Mouse (Mus musculus) forebrain, embryonic 13.5 days (tissue): ENCODE data around the gene Pla2g4e. TPM values are rescaled to one million over a fixed set of nuclear protein-coding genes. Genes with fewer than 3 reads are reported as not detected.
A peak's percentile ranks its signal among the peaks of the same experiment; 100 is the strongest.

Source experiments
- ATAC-seq: fragments of 200-750 bp; cut with Nextera tagmentation; 2 replicates; pipeline ENCODE4 v1.8.0; 2017
- H3K27ac ChIP-seq: fragments of 300-500 bp; sonication (generic); 2 replicates; pipeline ENCODE4 v1.5.1; 2015; ENCODE audit warnings: inconsistent platforms, mild to moderate bottlenecking, moderate library complexity
- H3K27me3 ChIP-seq: fragments of 300-500 bp; sonication (generic); 2 replicates; pipeline ENCODE4 v1.6.1; 2015; ENCODE audit warnings: mild to moderate bottlenecking, inconsistent platforms
- H3K36me3 ChIP-seq: fragments of 300-500 bp; sonication (generic); 2 replicates; pipeline ENCODE4 v1.6.1; 2015; ENCODE audit warnings: mild to moderate bottlenecking, inconsistent platforms; ENCODE audit not compliant: poor library complexity, severe bottlenecking
- H3K4me1 ChIP-seq: fragments of 300-500 bp; sonication (generic); 2 replicates; pipeline ENCODE4 v1.6.1; 2015; ENCODE audit warnings: inconsistent platforms
- H3K4me2 ChIP-seq: fragments of 300-500 bp; sonication (generic); 2 replicates; pipeline ENCODE4 v1.6.1; 2015; ENCODE audit warnings: inconsistent platforms, mild to moderate bottlenecking, moderate library complexity
- H3K4me3 ChIP-seq: fragments of 300-500 bp; sonication (generic); 2 replicates; pipeline ENCODE4 v1.5.1; 2015; ENCODE audit warnings: mild to moderate bottlenecking, inconsistent platforms
- H3K9ac ChIP-seq: fragments of 300-500 bp; sonication (generic); 2 replicates; pipeline ENCODE4 v1.6.1; 2015; ENCODE audit warnings: mild to moderate bottlenecking, inconsistent platforms
- H3K9me3 ChIP-seq: fragments of 300-500 bp; sonication (generic); replicated peaks from 2 replicates; pipeline ENCODE4 v1.6.1; 2016; ENCODE audit warnings: inconsistent platforms
- WGBS: fragments of 180-500 bp; shearing (Covaris S2); methylation state at CpG from one replicate; pipeline ENCODE4 v1.1.7; 2015; 5-methylcytosine and 5-hydroxymethylcytosine counted together
- polyA plus RNA-seq: library from polyadenylated mRNA; unstranded; fragments of >200 nt; fragmentation: Nextera tagmentation; extraction: Ambion mirVana; gene quantifications from 2 replicates; pipeline ENCODE4 v1.2.1, GENCODE M21; 2015

The Pla2g4e gene
- polyA plus RNA-seq = 0.27 and 0.47 TPM in 2 replicates

DNA sequence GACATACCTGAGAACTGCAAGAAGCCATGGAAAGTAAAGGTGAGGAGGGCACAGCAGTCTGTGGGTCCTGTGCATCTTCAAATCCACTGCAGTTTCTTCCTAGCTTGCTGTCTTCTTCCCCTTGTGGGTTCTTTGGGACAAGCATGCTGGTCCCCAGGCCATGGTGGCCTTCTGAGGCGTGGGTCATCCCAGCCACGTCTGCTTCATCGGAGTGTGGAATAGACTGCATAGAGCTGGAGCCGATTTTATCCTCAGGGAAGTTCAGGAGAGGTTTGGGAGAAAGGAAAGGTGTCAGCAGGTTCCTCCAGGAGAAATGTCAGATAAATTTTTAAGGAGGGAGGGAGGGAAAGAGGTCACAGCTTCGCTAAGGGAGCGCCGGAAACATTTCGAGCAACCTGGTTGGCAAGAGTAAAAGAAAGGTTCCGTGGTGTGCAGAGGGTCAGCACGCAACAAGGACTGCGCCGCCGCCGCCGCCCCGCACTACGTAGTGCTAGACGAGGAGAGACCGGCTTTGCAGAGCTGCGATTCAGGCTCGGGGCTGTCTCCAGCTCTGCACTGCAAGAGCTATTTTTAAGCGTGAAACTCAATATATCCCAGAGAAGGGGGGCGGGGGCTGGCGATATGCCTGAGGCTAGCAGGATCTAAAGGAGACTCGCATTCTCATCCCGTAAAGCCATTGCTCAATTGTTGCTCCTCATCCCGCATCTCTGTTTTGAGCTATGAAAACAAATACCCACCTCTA is at the start of gene Pla2g4e:
TSS of gene Pla2g4e (minus strand) at position 657 of the 742 bp plus-strand sequence.
- peak within 1 kb of the TSS; percentile 65 for H3K9ac ChIP-seq
- peak within 1 kb of the TSS; percentile 49 for H3K4me3 ChIP-seq
- no peaks in the 10 kb centered on the region for H3K9me3 ChIP-seq
- H3K27me3 ChIP-seq = peaks cover 14% of the 10 kb centered on the region
- peaks cover 7% of the 10 kb centered on the region; the same call in 1 of the 2 replicates for H3K4me1 ChIP-seq
- WGBS = 3% methylated on average over 27 of the region's 27 CpGs
- H3K4me2 ChIP-seq = peak within 1 kb of the TSS; percentile 73
- peak; percentile 91 for ATAC-seq
- H3K27ac ChIP-seq = no peak within 1 kb of the TSS
- H3K36me3 ChIP-seq = no peaks in the 10 kb centered on the region

DNA sequence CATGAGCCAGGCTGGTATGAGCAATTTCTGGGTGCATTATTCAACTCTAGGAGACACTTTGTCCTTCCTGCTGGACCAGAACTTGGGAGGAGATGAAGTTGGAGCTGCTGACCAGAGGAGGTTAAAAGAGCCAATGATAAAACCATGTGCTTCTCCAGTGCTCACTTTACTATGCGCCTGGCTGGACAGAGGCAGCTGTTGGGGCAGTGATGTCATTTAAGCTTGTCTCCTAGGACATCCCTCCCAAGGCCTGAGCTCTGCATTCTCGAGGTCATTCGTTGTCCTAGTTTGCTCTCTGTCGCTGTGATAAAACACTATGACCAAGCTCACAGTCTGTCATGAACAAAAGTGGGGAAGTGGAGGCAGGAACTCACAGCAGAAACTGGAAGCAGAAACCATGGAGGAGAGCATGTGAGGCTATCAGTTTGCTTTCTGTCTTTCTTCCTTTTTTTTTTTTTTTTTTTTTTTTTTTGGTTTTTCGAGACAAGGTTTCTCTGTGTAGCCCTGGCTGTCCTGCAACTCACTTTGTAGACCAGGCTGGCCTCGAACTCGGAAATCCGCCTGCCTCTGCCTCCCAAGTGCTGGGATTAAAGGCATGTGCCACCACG is 46.4 kb upstream of the Pla2g4e start:
- no peak overlapping the region for H3K4me3 ChIP-seq
- 89% methylated on average over 8 of the region's 9 CpGs for WGBS
- H3K4me2 ChIP-seq = no peak overlapping the region
- H3K27ac ChIP-seq = no peak overlapping the region
- no peak overlapping the region for H3K9ac ChIP-seq
- no peaks in the 10 kb centered on the region for H3K9me3 ChIP-seq
- H3K4me1 ChIP-seq = no peaks in the 10 kb centered on the region
- ATAC-seq = no peak
- no peaks in the 10 kb centered on the region for H3K36me3 ChIP-seq
- no peaks in the 10 kb centered on the region for H3K27me3 ChIP-seq

DNA sequence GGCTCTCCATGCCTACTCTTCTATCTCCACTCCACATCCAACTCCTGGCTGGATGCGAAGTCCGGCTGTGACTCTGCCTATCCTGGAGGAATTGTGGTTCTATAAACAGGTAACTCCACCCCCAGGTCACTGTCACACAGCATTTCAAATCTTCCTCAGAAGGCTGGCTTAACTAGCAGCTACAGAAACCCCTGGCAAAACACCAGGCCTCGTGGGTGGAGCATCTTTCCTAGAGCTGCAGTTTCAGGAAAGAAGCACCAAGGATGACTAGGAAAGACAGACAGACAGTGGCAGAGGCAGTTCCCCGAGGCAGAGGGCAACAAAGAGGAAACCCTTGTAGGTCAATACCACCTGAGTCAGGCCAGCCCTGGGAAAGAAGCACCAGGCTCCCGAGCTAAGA is 43.9 kb upstream of the Pla2g4e start, which contains the start of gene Pla2g4d:
TSS of gene Pla2g4d (minus strand) at position 203 of the 400 bp plus-strand sequence.
- 73% methylated on average over 5 of the region's 5 CpGs for WGBS

DNA sequence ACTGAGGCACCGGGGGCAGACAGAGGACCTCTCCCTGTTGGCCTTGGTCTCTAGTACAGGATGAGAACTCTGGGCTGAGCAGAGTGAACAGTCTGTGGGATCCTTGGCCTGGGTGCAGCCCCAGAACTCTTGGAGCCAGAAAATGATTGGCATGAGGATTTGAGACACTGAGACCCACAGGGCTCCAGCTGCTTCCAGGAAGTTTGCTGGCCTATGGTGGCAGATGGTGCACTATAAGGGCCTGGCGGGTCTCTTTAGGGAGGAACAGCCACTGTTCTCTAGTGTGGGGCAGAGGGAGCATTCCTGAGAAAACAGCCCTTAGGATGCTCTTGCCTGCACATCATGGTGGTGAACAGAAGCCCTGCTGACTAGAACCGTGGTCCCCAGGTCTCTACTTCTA is 43.3 kb upstream of the Pla2g4e start:
- H3K27ac ChIP-seq = no peak overlapping the region
- H3K9ac ChIP-seq = no peak overlapping the region
- H3K4me3 ChIP-seq = no peak overlapping the region
- H3K4me2 ChIP-seq = no peak overlapping the region
- WGBS = 89% methylated on average over 3 of the region's 3 CpGs
- H3K4me1 ChIP-seq = no peaks in the 10 kb centered on the region
- no peaks in the 10 kb centered on the region for H3K9me3 ChIP-seq
- H3K36me3 ChIP-seq = no peaks in the 10 kb centered on the region
- H3K27me3 ChIP-seq = no peaks in the 10 kb centered on the region
- ATAC-seq = no peak

More for the DNA sequence above, 43.9 kb upstream of the Pla2g4e start, which contains the start of gene Pla2g4d:
- Histone ChIP-seq H3K27me3 (no peaks in the 10 kb centered on the region), H3K4me2 (no peak within 1 kb of the TSS), H3K36me3 (no peaks in the 10 kb centered on the region), H3K4me3 (no peak within 1 kb of the TSS), H3K27ac (no peak within 1 kb of the TSS), H3K9ac (no peak within 1 kb of the TSS), H3K9me3 (no peaks in the 10 kb centered on the region), H3K4me1 (no peaks in the 10 kb centered on the region)
- ATAC-seq = no peak

DNA sequence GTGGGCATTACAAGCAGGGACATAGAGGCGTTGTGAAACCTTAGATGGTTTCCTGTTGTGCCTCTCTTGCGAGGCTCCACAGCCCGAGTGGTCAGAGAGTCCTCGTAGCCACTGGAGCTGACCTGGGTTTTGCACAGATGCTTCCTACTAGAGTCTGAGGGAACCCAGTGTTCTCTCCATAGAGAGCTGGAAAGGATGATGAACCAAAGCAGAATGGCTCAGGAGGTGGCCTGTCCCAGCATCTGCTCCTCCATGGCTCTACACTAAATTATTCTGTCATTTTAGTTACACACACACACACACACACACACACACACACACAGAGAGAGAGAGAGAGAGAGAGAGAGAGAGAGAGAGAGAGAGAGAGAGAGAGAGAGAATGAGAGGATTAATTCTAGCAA is 40.5 kb upstream of the Pla2g4e start:
- Histone ChIP-seq H3K36me3 (no peaks in the 10 kb centered on the region), H3K4me3 (no peak overlapping the region), H3K27ac (no peak overlapping the region), H3K9me3 (no peaks in the 10 kb centered on the region), H3K9ac (no peak overlapping the region), H3K4me1 (no peaks in the 10 kb centered on the region), H3K4me2 (no peak overlapping the region), H3K27me3 (no peaks in the 10 kb centered on the region)
- WGBS = 86% methylated on average over 4 of the region's 4 CpGs
- ATAC-seq = no peak

DNA sequence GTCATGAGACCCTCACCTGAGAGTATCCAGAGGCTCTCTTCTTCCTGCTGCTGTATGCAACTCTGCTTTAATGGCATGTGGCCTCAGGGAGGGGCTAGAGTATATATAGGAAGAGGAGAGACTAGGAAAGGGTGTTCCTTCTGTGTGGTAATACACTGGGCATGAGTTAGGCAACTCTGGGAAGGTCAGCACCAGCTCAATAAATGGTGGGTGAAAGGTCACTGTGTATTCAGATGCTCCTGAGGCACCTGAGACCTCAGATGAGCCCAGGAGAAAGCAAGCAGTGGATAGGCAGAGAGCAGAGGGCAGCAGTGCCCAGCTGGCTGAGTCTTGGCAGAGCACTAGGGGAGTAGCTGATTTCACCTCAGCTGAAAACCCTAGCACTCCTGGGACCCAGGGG is 39.6 kb upstream of the Pla2g4e start:
- no peak overlapping the region for H3K4me2 ChIP-seq
- H3K27me3 ChIP-seq = no peaks in the 10 kb centered on the region
- H3K4me1 ChIP-seq = no peaks in the 10 kb centered on the region
- no peaks in the 10 kb centered on the region for H3K36me3 ChIP-seq
- H3K4me3 ChIP-seq = no peak overlapping the region
- H3K9ac ChIP-seq = no peak overlapping the region
- H3K9me3 ChIP-seq = no peaks in the 10 kb centered on the region
- H3K27ac ChIP-seq = no peak overlapping the region
- no peak for ATAC-seq

DNA sequence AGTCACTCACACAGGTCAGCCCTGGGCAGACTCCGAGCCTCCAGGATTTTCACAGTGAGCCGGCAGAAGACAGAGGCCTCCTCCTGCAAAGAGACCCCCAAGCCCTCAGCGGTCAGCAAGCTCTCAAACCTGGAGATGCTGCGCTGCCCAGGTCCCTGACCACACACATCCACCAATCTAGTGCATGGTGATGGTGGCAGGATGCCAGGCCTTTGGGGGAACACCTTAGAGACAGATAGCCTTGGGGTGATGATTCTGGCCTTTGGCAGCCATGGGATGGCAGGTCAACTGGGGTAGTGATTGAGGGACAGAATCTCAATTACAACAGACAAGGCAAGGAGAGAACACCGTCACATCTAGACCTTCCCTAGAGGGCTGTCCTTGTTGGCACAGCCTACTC is 39.0 kb upstream of the Pla2g4e start:
- Histone ChIP-seq H3K9me3 (no peaks in the 10 kb centered on the region), H3K27ac (no peak overlapping the region), H3K4me3 (no peak overlapping the region), H3K4me2 (no peak overlapping the region), H3K36me3 (no peaks in the 10 kb centered on the region), H3K9ac (no peak overlapping the region), H3K27me3 (no peaks in the 10 kb centered on the region), H3K4me1 (no peaks in the 10 kb centered on the region)
- ATAC-seq = no peak
- WGBS = 84% methylated on average over 5 of the region's 5 CpGs

DNA sequence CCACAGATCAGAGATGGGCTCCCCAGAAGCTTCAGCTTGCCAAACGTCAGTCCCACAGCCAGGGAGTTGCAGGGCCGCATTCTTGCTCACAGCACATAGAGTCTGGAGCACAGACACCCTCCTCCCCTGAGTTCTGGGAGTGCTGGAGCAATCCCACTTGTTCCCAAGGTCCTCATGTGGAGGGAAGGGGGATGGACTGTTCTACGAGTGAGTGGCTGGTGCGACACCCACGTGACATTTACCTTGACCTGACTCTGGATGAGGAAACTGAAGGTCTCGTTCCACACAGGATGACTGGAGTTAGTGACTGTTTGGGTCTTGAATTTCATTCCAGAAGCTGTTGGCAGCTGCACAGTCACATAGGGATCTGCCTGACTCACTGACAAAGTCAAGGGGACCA is 38.4 kb upstream of the Pla2g4e start:
- H3K4me3 ChIP-seq = no peak overlapping the region
- H3K27me3 ChIP-seq = no peaks in the 10 kb centered on the region
- no peaks in the 10 kb centered on the region for H3K36me3 ChIP-seq
- no peak for ATAC-seq
- H3K9me3 ChIP-seq = no peaks in the 10 kb centered on the region
- H3K4me2 ChIP-seq = no peak overlapping the region
- no peaks in the 10 kb centered on the region for H3K4me1 ChIP-seq
- H3K27ac ChIP-seq = no peak overlapping the region
- no peak overlapping the region for H3K9ac ChIP-seq
- 61% methylated on average over 6 of the region's 6 CpGs for WGBS

DNA sequence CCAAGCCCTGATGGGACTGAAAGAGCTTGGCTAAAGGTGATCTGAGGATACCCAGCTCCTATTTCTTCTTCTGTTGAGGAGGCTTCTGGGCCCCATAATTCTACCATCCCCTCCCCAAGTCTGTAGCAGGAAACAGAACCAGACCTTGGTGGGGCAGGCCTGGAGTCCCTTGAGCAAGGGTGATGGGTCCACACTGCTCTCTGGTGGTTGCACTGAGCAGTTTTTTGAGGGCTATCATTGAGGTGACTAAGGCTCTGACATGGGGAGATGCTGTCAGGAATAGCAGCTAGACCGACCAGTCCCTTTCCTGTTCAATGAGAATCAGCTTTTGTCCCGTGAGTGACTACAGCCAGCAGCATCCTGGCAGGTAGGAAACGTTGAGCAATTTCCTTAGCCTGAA is 36.1 kb upstream of the Pla2g4e start:
- Histone ChIP-seq H3K27ac (no peak overlapping the region), H3K9ac (no peak overlapping the region), H3K36me3 (no peaks in the 10 kb centered on the region), H3K4me1 (no peaks in the 10 kb centered on the region), H3K9me3 (no peaks in the 10 kb centered on the region), H3K4me3 (no peak overlapping the region), H3K27me3 (no peaks in the 10 kb centered on the region), H3K4me2 (no peak overlapping the region)
- WGBS = 52% methylated on average over 3 of the region's 3 CpGs
- ATAC-seq = no peak

DNA sequence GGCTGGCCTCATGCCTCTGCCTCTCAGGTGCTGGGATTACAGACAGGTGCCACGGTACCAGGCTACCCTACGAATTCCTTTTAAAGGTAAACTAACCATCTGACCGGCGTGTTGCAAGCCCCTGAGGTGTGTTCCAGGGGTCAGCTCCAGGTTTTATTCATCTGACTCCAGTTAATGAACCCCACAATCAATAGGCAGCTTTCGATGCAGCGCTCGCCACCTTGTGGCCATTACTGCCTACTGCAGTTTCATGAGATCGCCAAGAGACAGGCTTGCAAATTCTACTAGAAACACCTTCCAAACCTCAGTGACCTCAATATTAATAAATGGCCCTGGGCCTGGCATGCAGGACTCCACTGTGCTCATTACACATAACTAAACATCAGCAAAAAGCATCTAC is 34.8 kb upstream of the Pla2g4e start:
- Histone ChIP-seq H3K4me3 (no peak overlapping the region), H3K27ac (no peak overlapping the region), H3K4me1 (no peaks in the 10 kb centered on the region), H3K27me3 (no peaks in the 10 kb centered on the region), H3K36me3 (no peaks in the 10 kb centered on the region), H3K4me2 (no peak overlapping the region), H3K9me3 (no peaks in the 10 kb centered on the region), H3K9ac (no peak overlapping the region)
- 14% methylated on average over 8 of the region's 8 CpGs for WGBS
- no peak for ATAC-seq

DNA sequence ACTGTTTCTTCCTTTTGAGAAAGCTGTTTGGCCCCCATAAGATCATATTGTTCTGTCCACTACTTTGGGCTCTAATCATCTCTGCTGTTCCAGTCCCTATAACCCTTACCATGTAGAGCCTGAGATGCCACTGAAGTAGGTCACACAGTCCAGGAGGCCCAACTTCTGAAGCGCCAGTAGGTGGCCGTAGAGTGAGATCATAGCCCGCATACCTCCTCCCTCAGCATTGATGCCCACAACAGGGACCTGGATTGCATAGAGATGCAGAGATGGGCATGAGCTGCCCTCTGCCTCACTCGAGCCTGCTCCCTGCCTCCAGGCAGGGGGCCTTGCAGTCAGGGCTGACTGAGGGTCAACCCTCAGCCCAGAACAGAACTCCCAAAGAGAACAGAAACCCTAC is 31.8 kb upstream of the Pla2g4e start:
- Histone ChIP-seq H3K4me2 (no peak overlapping the region), H3K4me1 (no peaks in the 10 kb centered on the region), H3K27me3 (no peaks in the 10 kb centered on the region), H3K36me3 (no peaks in the 10 kb centered on the region), H3K9ac (no peak overlapping the region), H3K4me3 (no peak overlapping the region), H3K9me3 (no peaks in the 10 kb centered on the region), H3K27ac (no peak overlapping the region)
- no peak for ATAC-seq
- WGBS = 73% methylated on average over 4 of the region's 4 CpGs

DNA sequence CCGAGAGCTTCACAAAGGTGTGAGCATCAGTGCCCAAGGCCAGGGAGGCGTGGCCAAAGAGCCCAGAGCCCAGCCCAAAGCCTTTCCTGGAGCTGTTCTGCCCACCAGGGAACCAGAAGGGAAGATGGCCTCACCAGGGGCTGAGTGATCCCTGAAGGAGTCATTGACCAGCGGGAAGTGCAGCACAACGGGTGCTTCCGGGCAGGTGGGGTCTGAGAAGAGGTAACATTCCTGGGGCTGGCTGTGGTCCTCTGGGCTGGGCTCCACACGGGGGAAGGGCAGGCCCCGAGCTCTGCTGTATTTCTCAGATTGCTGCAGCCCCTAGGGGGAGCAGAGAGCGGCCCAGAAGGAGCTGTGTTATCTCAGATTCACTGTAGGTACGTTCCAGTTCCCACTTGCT is 23.5 kb upstream of the Pla2g4e start:
- Histone ChIP-seq H3K27ac (no peak overlapping the region), H3K9ac (no peak overlapping the region), H3K4me3 (no peak overlapping the region), H3K4me2 (no peak overlapping the region), H3K4me1 (no peaks in the 10 kb centered on the region), H3K36me3 (no peaks in the 10 kb centered on the region), H3K9me3 (no peaks in the 10 kb centered on the region), H3K27me3 (no peaks in the 10 kb centered on the region)
- 4% methylated on average over 9 of the region's 9 CpGs for WGBS
- no peak for ATAC-seq

DNA sequence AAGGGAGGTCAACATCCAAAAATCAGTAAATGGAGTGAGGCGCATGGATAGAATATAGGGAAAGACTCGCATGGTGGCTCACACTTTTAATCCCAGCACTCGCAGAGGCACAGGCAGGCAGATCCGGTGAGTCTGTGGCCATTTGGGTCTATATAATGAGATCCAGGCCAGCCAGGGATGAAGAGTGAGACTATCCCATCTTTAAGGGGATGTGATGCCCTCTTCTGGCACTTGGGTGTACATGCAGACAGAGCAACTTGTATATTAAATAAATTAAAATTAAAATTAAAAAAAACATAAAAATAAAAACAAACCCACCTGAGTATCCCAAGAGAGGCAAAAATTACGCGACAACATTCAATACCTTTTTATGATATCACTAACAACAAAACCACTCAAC is 20.4 kb upstream of the Pla2g4e start:
- H3K9me3 ChIP-seq = no peaks in the 10 kb centered on the region
- H3K4me2 ChIP-seq = no peak overlapping the region
- WGBS = 78% methylated on average over 6 of the region's 6 CpGs
- no peak overlapping the region for H3K27ac ChIP-seq
- no peaks in the 10 kb centered on the region for H3K4me1 ChIP-seq
- no peak for ATAC-seq
- H3K9ac ChIP-seq = no peak overlapping the region
- no peak overlapping the region for H3K4me3 ChIP-seq
- H3K27me3 ChIP-seq = no peaks in the 10 kb centered on the region
- H3K36me3 ChIP-seq = no peaks in the 10 kb centered on the region
